Mouse (Mus musculus) liver, adult 2 months (tissue): ENCODE data around the gene Itga8.

Experiments used
- CTCF ChIP-seq: fragments of 200-500 bp; IDR thresholded peaks from 2 replicates; pipeline ENCODE4 v1.5.1; 2011; ENCODE audit warnings: low read depth, low read length, control low read depth
- POLR2A ChIP-seq: fragments of 200-500 bp; IDR thresholded peaks from 2 replicates; pipeline ENCODE4 v1.6.1; 2011; ENCODE audit warnings: low read length, control low read depth; ENCODE audit not compliant: insufficient read depth; ENCODE audit errors: extremely low read depth

DNA sequence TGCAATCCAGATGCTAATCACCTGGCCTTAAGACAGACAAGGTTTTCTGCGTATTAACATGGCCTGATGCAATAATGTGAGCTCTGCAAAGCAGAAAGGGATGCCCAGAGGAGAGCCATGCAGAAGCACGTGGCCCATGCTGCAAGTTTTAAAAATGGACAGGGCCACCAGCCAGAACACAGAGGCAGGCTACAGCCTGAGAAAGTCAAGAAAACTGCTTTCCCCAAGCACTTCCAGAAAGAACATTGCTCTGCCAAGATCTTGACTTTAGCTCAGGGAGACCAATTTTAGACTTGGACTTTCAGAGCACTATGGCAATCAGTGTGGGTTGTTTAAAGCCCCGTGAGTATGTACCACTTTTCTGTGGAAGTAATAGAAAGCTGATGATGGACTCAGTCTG is 11.5 kb downstream of the Itga8 start:
- TF ChIP-seq CTCF = no peak
- no peak for TF ChIP-seq POLR2A
